Mouse (Mus musculus): Measurements from ENCODE around the gene Cand1.

DNA sequence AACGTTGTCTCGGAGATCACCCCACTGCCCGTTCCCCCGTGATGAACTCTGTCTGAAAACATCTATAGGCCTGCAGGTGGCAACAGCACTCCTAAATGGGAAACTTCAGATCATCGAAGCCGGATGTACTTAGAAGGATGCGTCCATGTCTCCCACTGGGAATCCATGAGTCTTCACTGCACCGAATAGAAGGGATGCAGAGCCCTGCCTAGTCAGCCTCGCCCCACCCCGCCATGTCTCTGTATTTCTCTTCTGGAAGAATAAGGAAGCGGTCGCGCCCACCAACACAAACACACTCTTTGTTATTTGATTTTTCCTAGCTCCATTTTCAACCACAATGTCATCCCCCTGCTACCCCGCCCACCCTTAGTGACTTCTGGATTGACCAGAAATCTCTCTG, 4.3 kb upstream of the Cand1 start:
- TF ChIP-seq CTCF (IDR thresholded peaks at IDR 0.05; ENCODE audit: low read depth, low read length): no peak
- no peak for TF ChIP-seq POLR2A (IDR thresholded peaks at IDR 0.05; ENCODE audit: extremely low read depth, insufficient read depth, low read length)

Measured in liver, adult 2 months (tissue).